In the genomic region with DNA sequence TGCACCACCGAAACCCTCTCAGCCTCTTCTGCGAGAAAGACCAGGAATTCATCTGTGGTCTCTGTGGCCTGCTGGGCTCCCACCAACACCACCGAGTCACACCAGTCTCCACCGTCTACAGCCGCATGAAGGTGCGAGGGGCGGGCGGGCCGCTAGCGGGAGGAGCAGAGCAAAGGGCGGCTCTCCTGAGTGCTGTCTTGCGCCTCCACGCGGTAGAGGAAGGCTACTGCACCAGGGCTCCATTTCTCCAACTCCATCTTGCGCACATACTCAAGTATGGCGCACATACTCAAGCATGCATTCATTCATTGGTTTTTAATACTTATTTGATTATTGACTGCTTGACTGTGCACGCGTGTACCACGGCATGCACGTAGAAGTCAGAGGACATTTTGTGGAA, we compare ENCODE assay signal across 12 mouse cellular contexts. TPM values are rescaled to one million over a fixed set of nuclear protein-coding genes. Genes with fewer than 3 reads are reported as not detected.
DNase-seq lines count a peak whose midpoint lies in the region; ATAC-seq and TF ChIP-seq lines count a peak whose summit lies in the region.
"Had no signal": no experiment of that assay in that cellular context is flagged by ENCODE, and none has a peak within 500 bp of the region (broad histone marks: within the 10 kb centered on the region; RNA-seq: fewer than 3 reads in every experiment).

No protein-coding gene starts in this region.

- H3K9me3 ChIP-seq in CH12.LX (replicated peaks; ENCODE audit: low read length) (no peaks in the 10 kb centered on the region), MEL (replicated peaks; ENCODE audit: insufficient read depth, low read length) (no peaks in the 10 kb centered on the region)
- H3K9me3 ChIP-seq in kidney, embryonic 14.5 days (ENCODE audit: control insufficient read depth, low read length) = peaks cover 3% of the 10 kb centered on the region; the same call in 1 of the 2 replicates

- no peak overlapping the region for H3K4me3 ChIP-seq in kidney, adult 2 months (ENCODE audit: insufficient read depth, low read depth, low read length)
- no peak overlapping the region for H3K4me3 ChIP-seq in CH12.LX (replicated peaks in 1 of 3; ENCODE audit: low read depth in 2 of 3, low read length in 2 of 3, poor library complexity in 1 of 3)
- no peak overlapping the region for H3K4me3 ChIP-seq in MEL (ENCODE audit: control insufficient read depth in 1 of 2, insufficient read depth in 1 of 2, low read depth in 2 of 2, low read length in 2 of 2)
- no peak overlapping the region for H3K4me3 ChIP-seq in kidney, embryonic 14.5 days (ENCODE audit: low read length)
- H3K4me3 ChIP-seq: myocyte had no signal

- in situ Hi-C loops in CH12.LX (cut with MboI; ENCODE audit: low pct_ligation_motif_present, low pct_unique_long_range_greater_than_20kb, low sequenced_read_pairs) = no loop called here

- no peaks in the 10 kb centered on the region for H3K36me3 ChIP-seq in kidney, adult 2 months (ENCODE audit: control insufficient read depth, insufficient read depth, low read length)
- no peaks in the 10 kb centered on the region for H3K36me3 ChIP-seq in CH12.LX (replicated peaks in 1 of 2; ENCODE audit: control insufficient read depth in 1 of 2, insufficient read depth in 1 of 2, low read length in 1 of 2)
- no peaks in the 10 kb centered on the region for H3K36me3 ChIP-seq in MEL (ENCODE audit: control insufficient read depth in 1 of 2, insufficient read depth in 2 of 2, low read length in 2 of 2)
- no peaks in the 10 kb centered on the region for H3K36me3 ChIP-seq in kidney, embryonic 14.5 days (ENCODE audit: control insufficient read depth, insufficient read depth, low read length)

- no peak for DNase-seq in kidney, adult 2 months
- no peak for DNase-seq in kidney, adult 11 months
- DNase-seq in CH12.LX (ENCODE audit: extremely low read depth) (no peak), MEL (ENCODE audit: low read depth, low spot score) (no peak)
- peak; percentile 38 for DNase-seq in forelimb bud, embryonic 11.5 days (ENCODE audit: low read depth, low spot score)
- DNase-seq in layer of hippocampus, postnatal 10 days (ENCODE audit: low spot score in 2 of 2) = no peak
- no peak for DNase-seq in adrenal gland, adult (ENCODE audit: inconsistent age in 2 of 2, low spot score in 1 of 2)

- TF ChIP-seq RAD21 in CH12.LX (IDR thresholded peaks at IDR 0.05; ENCODE audit: low read depth, low read length) (no peak; the same call in 1 of the 2 replicates), MEL (IDR thresholded peaks at IDR 0.05; ENCODE audit: low read depth, low read length) (no peak)

- H3K79me2 ChIP-seq in CH12.LX (replicated peaks; ENCODE audit: control insufficient read depth, extremely low read depth, insufficient read depth, poor library complexity, severe bottlenecking) = no peaks in the 10 kb centered on the region
- H3K79me2 ChIP-seq in MEL (ENCODE audit: control insufficient read depth, insufficient read depth, low read length, poor library complexity) = no peaks in the 10 kb centered on the region

- peaks cover 1% of the 10 kb centered on the region; the same call in 1 of the 2 replicates for H3K27me3 ChIP-seq in kidney, adult 2 months (replicated peaks; ENCODE audit: control insufficient read depth, insufficient read depth, low read length)
- H3K27me3 ChIP-seq in CH12.LX (replicated peaks) = peaks cover 57% of the 10 kb centered on the region
- H3K27me3 ChIP-seq in MEL (ENCODE audit: control insufficient read depth in 1 of 2, insufficient read depth in 2 of 2, low read length in 2 of 2) = peaks cover 0 to 8% of the 10 kb centered on the region in 2 experiments; a peak in 2 of 4 replicates
- H3K27me3 ChIP-seq in kidney, embryonic 14.5 days (ENCODE audit: control insufficient read depth, insufficient read depth, low read length) = peaks cover 9% of the 10 kb centered on the region

- no peak overlapping the region for H3K4me2 ChIP-seq in CH12.LX (ENCODE audit: insufficient read depth, low read depth, poor library complexity, severe bottlenecking)
- no peak overlapping the region for H3K4me2 ChIP-seq in kidney, embryonic 14.5 days (replicated peaks; ENCODE audit: low read depth, low read length)

- H3K27ac ChIP-seq in kidney, adult 2 months (ENCODE audit: insufficient read depth, low read depth, low read length) = no peak overlapping the region
- H3K27ac ChIP-seq in CH12.LX (ENCODE audit: insufficient read depth, low read depth) (no peak overlapping the region), MEL (ENCODE audit: control insufficient read depth, low read depth, low read length) (no peak overlapping the region)
- H3K27ac ChIP-seq in kidney, embryonic 14.5 days (ENCODE audit: low read depth, low read length) = no peak overlapping the region

- 20% methylated on average over 20 of the region's 20 CpGs for WGBS in kidney, adult 2 months
- WGBS in kidney, embryonic 14.5 days = 23% methylated on average over 19 of the region's 20 CpGs

- no peaks in the 10 kb centered on the region for H3K4me1 ChIP-seq in kidney, adult 2 months (ENCODE audit: control insufficient read depth, insufficient read depth, low read length)
- peaks cover 0 to 3% of the 10 kb centered on the region in 2 experiments; a peak in 1 of 4 replicates for H3K4me1 ChIP-seq in CH12.LX (ENCODE audit: control insufficient read depth in 1 of 2, insufficient read depth in 2 of 2)
- H3K4me1 ChIP-seq in MEL (ENCODE audit: control insufficient read depth in 1 of 2, insufficient read depth in 2 of 2, low read length in 2 of 2) = no peaks in the 10 kb centered on the region
- no peaks in the 10 kb centered on the region for H3K4me1 ChIP-seq in kidney, embryonic 14.5 days (ENCODE audit: control insufficient read depth, insufficient read depth, low read length)

- peak; percentile 37 for TF ChIP-seq CTCF in kidney, adult 2 months (conservative IDR thresholded peaks at IDR 0.05; ENCODE audit: insufficient read depth, insufficient read length, low read depth, low read length)
- TF ChIP-seq CTCF in CH12.LX (conservative IDR thresholded peaks at IDR 0.05 in 1 of 2, IDR thresholded peaks at IDR 0.05 in 1 of 2; ENCODE audit: low read depth in 2 of 2, low read length in 2 of 2) = peak; percentile 7 to 54; a peak in 2 of 4 replicates
- peak; percentile 13 to 38 (median 24); a peak in 4 of 6 replicates for TF ChIP-seq CTCF in MEL (IDR thresholded peaks at IDR 0.05 in 2 of 3, conservative IDR thresholded peaks at IDR 0.05 in 1 of 3; ENCODE audit: control insufficient read depth in 1 of 3, insufficient read depth in 1 of 3, low read depth in 2 of 3, low read length in 3 of 3, poor library complexity in 1 of 3, severe bottlenecking in 1 of 3)

- ATAC-seq in kidney, embryonic 14.5 days (ENCODE audit: low FRiP score, low TSS enrichment) = no peak

- dilution Hi-C loops in CH12.LX (cut with MboI; ENCODE audit: extremely low pct_ligation_motif_present, extremely low pct_unique_long_range_greater_than_20kb, low sequenced_read_pairs) = no loop called here

- TF ChIP-seq POLR2A in kidney, adult 2 months (IDR thresholded peaks at IDR 0.05; ENCODE audit: low read depth, low read length) = no peak
- TF ChIP-seq POLR2A in CH12.LX (IDR thresholded peaks at IDR 0.05; ENCODE audit: low read depth, low read length) (no peak), MEL (IDR thresholded peaks at IDR 0.05; ENCODE audit: control insufficient read depth in 1 of 2, insufficient read depth in 1 of 2, low read depth in 1 of 2, low read length in 2 of 2, poor library complexity in 1 of 2) (no peak)

- no peak overlapping the region for H3K9ac ChIP-seq in CH12.LX (ENCODE audit: insufficient read depth, low read depth)
- no peak overlapping the region for H3K9ac ChIP-seq in MEL (ENCODE audit: control insufficient read depth, low read depth, low read length, poor library complexity, severe bottlenecking)
- no peak overlapping the region for H3K9ac ChIP-seq in kidney, embryonic 14.5 days (ENCODE audit: low read depth, low read length)

- TF ChIP-seq EP300 in CH12.LX (IDR thresholded peaks at IDR 0.05; ENCODE audit: low read length) (no peak), MEL (IDR thresholded peaks at IDR 0.05; ENCODE audit: low read depth in 1 of 2, low read length in 2 of 2) (no peak)

RNA-seq across cellular contexts. Expression of gene Trim50, which starts 0.5 kb away (rescaled TPM):
- polyA plus RNA-seq in kidney, adult 2 months (2012; rRNA removed) = 0.06 TPM in 1 of 2 replicates, not detected in the other
- total RNA-seq in CH12.LX (2012; rRNA removed) (not detected in 2 replicates), CH12.LX (2014; rRNA removed) (not detected in 2 replicates), MEL (2012; rRNA removed) (not detected in 2 replicates)
- polyA plus RNA-seq in CH12.LX (2012; ENCODE audit: insufficient read length, low read depth) (not detected in 2 replicates), MEL (2012; ENCODE audit: insufficient read depth in 1 of 2, insufficient read length in 2 of 2, low read depth in 1 of 2, low replicate concordance in 2 of 2, missing spikeins in 1 of 2) (not detected)
- under 1 TPM in 1 of 2 experiments, not detected in 1; 0.22 TPM for total RNA-seq in layer of hippocampus, postnatal 10 days (2021)
- polyA plus RNA-seq in kidney, embryonic 14.5 days (2014; fragmentation: Nextera tagmentation; extraction: Ambion mirVana) = not detected in 2 replicates
- total RNA-seq: left cerebral cortex, adult 8-10 months had no signal
- polyA plus RNA-seq: embryonic facial prominence, embryonic 14.5 days; heart, embryonic 16.5 days; myocyte had no signal

RNA-seq across cellular contexts. Expression of gene Fkbp6, which starts 3.7 kb away (rescaled TPM):
- polyA plus RNA-seq in kidney, adult 2 months (2012; rRNA removed) = 0.07 and 0.08 TPM in 2 replicates
- total RNA-seq in CH12.LX (2012; rRNA removed) (not detected in 2 replicates), CH12.LX (2014; rRNA removed) (not detected in 2 replicates), MEL (2012; rRNA removed) (0.19 TPM in 1 of 2 replicates, not detected in the other)
- polyA plus RNA-seq in CH12.LX (2012; ENCODE audit: insufficient read length, low read depth) (not detected in 2 replicates), MEL (2012; ENCODE audit: insufficient read depth in 1 of 2, insufficient read length in 2 of 2, low read depth in 1 of 2, low replicate concordance in 2 of 2, missing spikeins in 1 of 2) (under 1 TPM in 1 of 2 experiments, not detected in 1; 0.10 TPM)
- not detected for total RNA-seq in layer of hippocampus, postnatal 10 days (2021)
- not detected in 2 replicates for polyA plus RNA-seq in kidney, embryonic 14.5 days (2014; fragmentation: Nextera tagmentation; extraction: Ambion mirVana)
- polyA plus RNA-seq: embryonic facial prominence, embryonic 14.5 days; heart, embryonic 16.5 days; myocyte had no signal

RNA-seq across cellular contexts. Expression of gene Nsun5, which starts 16.2 kb away (rescaled TPM):
- 23.6 and 27.1 TPM in 2 replicates for polyA plus RNA-seq in kidney, adult 2 months (2012; rRNA removed)
- 27.6 and 37.4 TPM in 2 replicates for total RNA-seq in CH12.LX (2012; rRNA removed)
- 30.0 and 30.9 TPM in 2 replicates for total RNA-seq in CH12.LX (2014; rRNA removed)
- 36.6 and 42.2 TPM in 2 replicates for polyA plus RNA-seq in CH12.LX (2012; ENCODE audit: insufficient read length, low read depth)
- 70.8 and 90.0 TPM in 2 replicates for total RNA-seq in MEL (2012; rRNA removed)
- polyA plus RNA-seq in MEL (2012; ENCODE audit: insufficient read depth in 1 of 2, insufficient read length in 2 of 2, low read depth in 1 of 2, low replicate concordance in 2 of 2, missing spikeins in 1 of 2) = 100 to 1,000 TPM in 1 of 2 experiments, 10 to 100 TPM in 1; 97.5 to 178 TPM
- total RNA-seq in layer of hippocampus, postnatal 10 days (2021) = 10 to 100 TPM; 21.0 to 23.5 TPM
- 27.1 and 29.2 TPM in 2 replicates for polyA plus RNA-seq in kidney, embryonic 14.5 days (2014; fragmentation: Nextera tagmentation; extraction: Ambion mirVana)

RNA-seq across cellular contexts. Expression of gene Pom121, which starts 40.8 kb away (rescaled TPM):
- polyA plus RNA-seq in kidney, adult 2 months (2012; rRNA removed) = 10.1 and 12.6 TPM in 2 replicates
- total RNA-seq in CH12.LX (2012; rRNA removed) (9.8 and 10.4 TPM in 2 replicates), CH12.LX (2014; rRNA removed) (2.4 and 3.4 TPM in 2 replicates), MEL (2012; rRNA removed) (10.2 and 12.4 TPM in 2 replicates)
- polyA plus RNA-seq in CH12.LX (2012; ENCODE audit: insufficient read length, low read depth) (37.5 and 54.0 TPM in 2 replicates), MEL (2012; ENCODE audit: insufficient read depth in 1 of 2, insufficient read length in 2 of 2, low read depth in 1 of 2, low replicate concordance in 2 of 2, missing spikeins in 1 of 2) (10 to 100 TPM; 51.8 to 81.1 TPM)
- 10 to 100 TPM; 39.9 to 43.9 TPM for total RNA-seq in layer of hippocampus, postnatal 10 days (2021)
- polyA plus RNA-seq in kidney, embryonic 14.5 days (2014; fragmentation: Nextera tagmentation; extraction: Ambion mirVana) = 15.5 and 20.7 TPM in 2 replicates
